Mouse (Mus musculus) lung, postnatal 0 days (tissue): ENCODE data around the gene Hist1h2bf.

Experiments used
- CTCF ChIP-seq: IDR thresholded peaks from 2 replicates; pipeline ENCODE4 v1.5.1; 2016; ENCODE audit warnings: antibody characterized with exemption, mild to moderate bottlenecking
- EP300 ChIP-seq: IDR thresholded peaks from 2 replicates; pipeline ENCODE4 v1.6.1; 2016; ENCODE audit warnings: antibody characterized with exemption, mild to moderate bottlenecking, control low read depth

DNA sequence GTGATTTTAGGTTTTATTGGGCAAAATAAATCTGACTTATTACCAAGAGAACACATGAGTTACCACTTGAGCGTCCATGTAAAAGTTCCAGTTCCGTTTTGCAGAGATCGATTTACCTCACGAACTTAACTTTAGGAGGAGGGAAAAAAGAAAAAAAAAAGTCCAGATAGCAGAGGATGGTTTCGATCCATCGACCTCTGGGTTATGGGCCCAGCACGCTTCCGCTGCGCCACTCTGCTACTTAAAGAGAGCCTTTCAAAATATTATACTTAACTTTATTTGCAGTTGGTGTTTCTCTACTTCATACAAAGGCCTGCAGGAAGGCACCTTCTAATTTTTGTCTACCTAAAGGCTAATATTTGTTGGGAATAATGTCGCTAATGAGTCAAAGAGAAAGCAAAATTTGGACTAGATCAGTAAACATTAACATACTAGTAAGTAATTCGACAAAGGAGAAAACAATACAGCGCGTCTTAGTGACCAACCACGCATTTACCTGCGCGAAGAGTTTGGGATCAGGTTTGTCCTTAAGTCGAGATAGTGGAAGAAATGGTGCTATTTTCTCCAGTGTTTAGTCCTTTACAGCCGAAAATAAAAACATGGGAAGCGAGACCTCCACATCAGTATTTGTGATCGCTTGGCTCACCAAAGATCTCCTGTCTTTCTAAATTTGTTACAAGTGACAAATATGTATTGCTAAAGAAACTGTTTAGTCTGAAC lies 43.7 kb downstream of the Hist1h2bf start:
- TF ChIP-seq CTCF (no peak), EP300 (peak; percentile 48)
